Mouse (Mus musculus) kidney, embryonic 14.5 days (tissue): ENCODE measurements around the gene Ankdd1b. TPM values are rescaled to one million over a fixed set of nuclear protein-coding genes. Genes with fewer than 3 reads are reported as not detected.

ENCODE experiments used
- ATAC-seq: fragments of 200-750 bp; cut with Nextera tagmentation; 2 replicates; pipeline ENCODE4 v1.8.0; 2017; ENCODE audit warnings: moderate number of reproducible peaks, mild to moderate bottlenecking, moderate TSS enrichment, moderate library complexity; ENCODE audit not compliant: low FRiP score, low TSS enrichment
- H3K27ac ChIP-seq: fragments of 300-500 bp; sonication (generic); 2 replicates; pipeline ENCODE4 v1.5.1; 2014; ENCODE audit warnings: low read depth, mild to moderate bottlenecking, low read length, moderate library complexity, mixed read lengths
- H3K27me3 ChIP-seq: fragments of 300-500 bp; sonication (generic); 2 replicates; pipeline ENCODE4 v1.6.1; 2014; ENCODE audit warnings: mild to moderate bottlenecking, low read length; ENCODE audit not compliant: control insufficient read depth, insufficient read depth
- H3K36me3 ChIP-seq: fragments of 300-500 bp; sonication (generic); 2 replicates; pipeline ENCODE4 v1.6.1; 2014; ENCODE audit warnings: low read length, mixed read lengths; ENCODE audit not compliant: control insufficient read depth, insufficient read depth
- H3K4me1 ChIP-seq: fragments of 300-500 bp; sonication (generic); 2 replicates; pipeline ENCODE4 v1.6.1; 2014; ENCODE audit warnings: low read length, mixed read lengths; ENCODE audit not compliant: control insufficient read depth, insufficient read depth
- H3K4me2 ChIP-seq: fragments of 300-500 bp; sonication (generic); replicated peaks from 2 replicates; pipeline ENCODE4 v1.6.1; 2014; ENCODE audit warnings: low read depth, mild to moderate bottlenecking, low read length
- H3K4me3 ChIP-seq: fragments of 300-500 bp; sonication (generic); 2 replicates; pipeline ENCODE4 v1.5.1; 2014; ENCODE audit warnings: mild to moderate bottlenecking, low read length
- H3K9ac ChIP-seq: fragments of 300-500 bp; sonication (generic); 2 replicates; pipeline ENCODE4 v1.6.1; 2014; ENCODE audit warnings: low read depth, mild to moderate bottlenecking, low read length, moderate library complexity
- H3K9me3 ChIP-seq: fragments of 300-500 bp; sonication (generic); 2 replicates; pipeline ENCODE4 v1.6.1; 2016; ENCODE audit warnings: low read length; ENCODE audit not compliant: control insufficient read depth
- WGBS: fragments of 180-500 bp; shearing (Covaris S2); extraction: QIAGEN DNeasy Blood & Tissue Kit; methylation state at CpG from one replicate; pipeline ENCODE4 v1.1.7; 2014; 5-methylcytosine and 5-hydroxymethylcytosine counted together
- polyA plus RNA-seq: library from polyadenylated mRNA; unstranded; fragments of >200 nt; fragmentation: Nextera tagmentation; extraction: Ambion mirVana; gene quantifications from 2 replicates; pipeline ENCODE4 v1.2.1, GENCODE M21; 2014

Gene Ankdd1b
- polyA plus RNA-seq, result 0.28 TPM in 1 of 2 replicates, not detected in the other

DNA sequence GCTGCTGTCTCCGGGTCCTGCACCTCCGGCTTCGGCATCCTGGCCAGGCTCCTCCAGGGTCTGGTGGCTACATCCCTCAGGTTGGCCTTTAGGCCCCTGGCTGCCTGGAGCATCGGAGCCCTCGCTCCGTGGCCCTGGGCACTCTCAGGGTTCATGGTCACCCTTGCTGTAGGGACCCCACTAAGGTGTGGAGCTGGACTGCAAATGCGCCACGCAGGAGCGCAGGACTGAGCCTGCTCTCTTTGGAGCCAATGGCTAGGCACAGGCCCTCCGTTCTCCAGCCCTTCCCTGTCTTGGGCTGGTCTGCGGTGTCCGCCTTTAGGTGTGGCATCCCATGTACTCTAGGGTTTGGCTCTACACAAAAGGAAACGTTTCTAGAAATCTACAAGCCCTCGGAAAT lies at the start of gene Ankdd1b:
Gene Ankdd1b (minus strand): TSS at position 242 of the 400 bp plus-strand sequence.
- no peaks in the 10 kb centered on the region for H3K9me3 ChIP-seq
- no peaks in the 10 kb centered on the region for H3K4me1 ChIP-seq
- H3K4me3 ChIP-seq, result no peak within 1 kb of the TSS
- H3K4me2 ChIP-seq, result no peak within 1 kb of the TSS
- no peaks in the 10 kb centered on the region for H3K27me3 ChIP-seq
- no peak within 1 kb of the TSS for H3K27ac ChIP-seq
- H3K9ac ChIP-seq, result no peak within 1 kb of the TSS
- H3K36me3 ChIP-seq, result no peaks in the 10 kb centered on the region
- ATAC-seq, result no peak
- 85% methylated on average over 14 of the region's 14 CpGs for WGBS

DNA sequence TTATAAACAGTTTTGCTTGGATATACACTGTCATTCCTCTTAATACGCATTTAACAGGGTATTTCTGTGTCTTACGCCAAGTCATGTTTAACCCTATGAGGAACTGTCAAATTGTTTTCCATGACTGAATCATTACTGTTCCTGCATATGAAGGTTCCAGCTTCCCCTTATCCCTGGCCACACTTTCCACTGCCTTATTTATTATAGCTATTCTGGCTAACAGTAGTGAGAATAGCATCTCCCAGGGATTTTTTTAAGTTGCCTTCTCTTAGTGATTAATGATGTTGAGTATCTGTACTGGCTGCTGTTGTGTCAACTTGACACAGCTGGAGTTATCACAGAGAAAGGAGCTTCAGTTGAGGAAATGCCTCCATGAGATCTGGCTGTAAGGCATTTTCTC lies 46.3 kb upstream of the Ankdd1b start:
- no peak overlapping the region for H3K9ac ChIP-seq
- H3K4me1 ChIP-seq, result no peaks in the 10 kb centered on the region
- H3K27ac ChIP-seq, result no peak overlapping the region
- H3K4me3 ChIP-seq, result no peak overlapping the region
- no peaks in the 10 kb centered on the region for H3K36me3 ChIP-seq
- no peak for ATAC-seq
- H3K4me2 ChIP-seq, result no peak overlapping the region
- WGBS, result 88% methylated on average over 2 of the region's 2 CpGs
- no peaks in the 10 kb centered on the region for H3K27me3 ChIP-seq
- H3K9me3 ChIP-seq, result no peaks in the 10 kb centered on the region

- no peak overlapping the region for H3K4me2 ChIP-seq
- 93% methylated on average over 9 of the region's 9 CpGs for WGBS
- ATAC-seq, result no peak
These were observed 45.3 kb upstream of the Ankdd1b start for GRCm38 (mm10) chr13:96516249-96516648.

GRCm38 (mm10) chr13:96514154-96514942 lies 43.4 kb upstream of the Ankdd1b start:
- H3K36me3 ChIP-seq, result no peaks in the 10 kb centered on the region
- H3K4me3 ChIP-seq, result no peak overlapping the region
- 0 out of 2 replicates have a peak, but pooled peaks cover 2% of the 10 kb centered on the region for H3K4me1 ChIP-seq
- ATAC-seq, result no peak
- no peaks in the 10 kb centered on the region for H3K27me3 ChIP-seq
- WGBS, result 83% methylated on average over 5 of the region's 5 CpGs
- H3K9me3 ChIP-seq, result no peaks in the 10 kb centered on the region
- no peak overlapping the region for H3K9ac ChIP-seq
- no peak overlapping the region for H3K27ac ChIP-seq
- H3K4me2 ChIP-seq, result no peak overlapping the region

More at GRCm38 (mm10) chr13:96516249-96516648, 45.3 kb upstream of the Ankdd1b start:
- no peaks in the 10 kb centered on the region for H3K27me3 ChIP-seq
- no peak overlapping the region for H3K4me3 ChIP-seq
- no peaks in the 10 kb centered on the region for H3K36me3 ChIP-seq
- no peaks in the 10 kb centered on the region for H3K9me3 ChIP-seq
- H3K27ac ChIP-seq, result no peak overlapping the region
- 0 out of 2 replicates have a peak, but pooled peaks cover 2% of the 10 kb centered on the region for H3K4me1 ChIP-seq
- H3K9ac ChIP-seq, result no peak overlapping the region

- no peaks in the 10 kb centered on the region for H3K27me3 ChIP-seq
- H3K4me3 ChIP-seq, result no peak overlapping the region
- WGBS, result 53% methylated on average over 5 of the region's 5 CpGs
- no peaks in the 10 kb centered on the region for H3K36me3 ChIP-seq
- H3K9me3 ChIP-seq, result no peaks in the 10 kb centered on the region
- 0 out of 2 replicates have a peak overlapping the region, but pooled peaks have one; percentile 30 for H3K27ac ChIP-seq
- no peak overlapping the region for H3K4me2 ChIP-seq
- ATAC-seq, result no peak
- no peak overlapping the region for H3K9ac ChIP-seq
- H3K4me1 ChIP-seq, result 0 out of 2 replicates have a peak, but pooled peaks cover 2% of the 10 kb centered on the region
These were observed 40.9 kb upstream of the Ankdd1b start for GRCm38 (mm10) chr13:96511893-96512292.

- Histone ChIP-seq H3K4me2 (no peak overlapping the region), H3K27ac (no peak overlapping the region), H3K9ac (no peak overlapping the region), H3K36me3 (no peaks in the 10 kb centered on the region), H3K27me3 (no peaks in the 10 kb centered on the region), H3K9me3 (no peaks in the 10 kb centered on the region), H3K4me1 (0 out of 2 replicates have a peak, but pooled peaks cover 2% of the 10 kb centered on the region), H3K4me3 (no peak overlapping the region)
- ATAC-seq, result no peak
- 74% methylated on average over 1 of the region's 1 CpGs for whole genome bisulfite sequencing
These were observed 40.3 kb upstream of the Ankdd1b start for GRCm38 (mm10) chr13:96511262-96511661.

DNA sequence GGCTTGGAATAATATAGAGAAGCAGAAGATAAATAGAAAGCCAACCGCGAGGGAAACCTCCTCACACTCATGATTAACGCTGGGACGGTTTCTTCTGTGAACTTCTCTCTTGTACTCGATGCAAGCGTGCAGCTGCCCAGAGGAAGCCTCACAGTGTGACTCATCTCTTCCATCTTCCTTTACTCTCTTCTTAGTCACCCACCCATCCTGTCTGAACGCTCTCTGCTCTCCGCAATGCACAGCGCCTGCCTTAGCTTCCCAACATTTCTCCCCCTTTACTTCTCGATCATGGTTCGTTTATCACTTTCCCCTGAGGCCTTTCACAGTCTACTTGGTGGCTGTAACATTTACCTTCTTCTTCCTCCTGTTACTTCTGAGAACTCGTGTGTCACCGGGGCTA lies 39.6 kb upstream of the Ankdd1b start:
- no peaks in the 10 kb centered on the region for H3K36me3 ChIP-seq
- H3K9me3 ChIP-seq, result no peaks in the 10 kb centered on the region
- H3K27ac ChIP-seq, result no peak overlapping the region
- no peak overlapping the region for H3K9ac ChIP-seq
- H3K27me3 ChIP-seq, result no peaks in the 10 kb centered on the region
- ATAC-seq, result no peak
- H3K4me2 ChIP-seq, result no peak overlapping the region
- 0 out of 2 replicates have a peak, but pooled peaks cover 2% of the 10 kb centered on the region for H3K4me1 ChIP-seq
- H3K4me3 ChIP-seq, result no peak overlapping the region
- WGBS, result 78% methylated on average over 13 of the region's 13 CpGs

- WGBS, result 91% methylated on average over 4 of the region's 4 CpGs
- no peak overlapping the region for H3K27ac ChIP-seq
These were observed 36.5 kb upstream of the Ankdd1b start for GRCm38 (mm10) chr13:96507541-96507940.

GRCm38 (mm10) chr13:96506313-96506712 lies 35.3 kb upstream of the Ankdd1b start:
- no peaks in the 10 kb centered on the region for H3K4me1 ChIP-seq
- no peak for ATAC-seq
- 59% methylated on average over 6 of the region's 6 CpGs for WGBS
- no peaks in the 10 kb centered on the region for H3K27me3 ChIP-seq
- H3K9ac ChIP-seq, result no peak overlapping the region
- H3K9me3 ChIP-seq, result no peaks in the 10 kb centered on the region
- no peak overlapping the region for H3K4me3 ChIP-seq
- H3K27ac ChIP-seq, result no peak overlapping the region
- no peak overlapping the region for H3K4me2 ChIP-seq
- no peaks in the 10 kb centered on the region for H3K36me3 ChIP-seq

More at GRCm38 (mm10) chr13:96507541-96507940, 36.5 kb upstream of the Ankdd1b start:
- H3K4me1 ChIP-seq, result 0 out of 2 replicates have a peak, but pooled peaks cover 2% of the 10 kb centered on the region
- no peaks in the 10 kb centered on the region for H3K27me3 ChIP-seq
- H3K9ac ChIP-seq, result no peak overlapping the region
- no peak for ATAC-seq
- H3K9me3 ChIP-seq, result no peaks in the 10 kb centered on the region
- H3K36me3 ChIP-seq, result no peaks in the 10 kb centered on the region
- no peak overlapping the region for H3K4me3 ChIP-seq
- no peak overlapping the region for H3K4me2 ChIP-seq
